Mouse (Mus musculus) hindbrain, embryonic 14.5 days (tissue): ENCODE measurements around the gene Arpc2. TPM values are rescaled to one million over a fixed set of nuclear protein-coding genes. Genes with fewer than 3 reads are reported as not detected.

Experiments
- ATAC-seq: fragments of 200-750 bp; cut with Nextera tagmentation; 2 replicates; pipeline ENCODE4 v1.8.0; 2017; ENCODE audit warnings: moderate number of reproducible peaks, mild to moderate bottlenecking, moderate TSS enrichment, moderate library complexity; ENCODE audit not compliant: low FRiP score
- DNase-seq: peaks from one replicate; pipeline ENCODE4 v3.0.0-alpha.2; 2015; ENCODE audit warnings: low spot score
- H3K27ac ChIP-seq: fragments of 300-500 bp; sonication (generic); 2 replicates; pipeline ENCODE4 v1.5.1; 2014; ENCODE audit warnings: mild to moderate bottlenecking, moderate library complexity
- H3K27me3 ChIP-seq: fragments of 300-500 bp; sonication (generic); 2 replicates; pipeline ENCODE4 v1.6.1; 2014; ENCODE audit warnings: mild to moderate bottlenecking, low read length, mixed read lengths; ENCODE audit not compliant: control insufficient read depth, insufficient read depth
- H3K36me3 ChIP-seq: fragments of 300-500 bp; sonication (generic); replicated peaks from 2 replicates; pipeline ENCODE4 v1.6.1; 2014; ENCODE audit not compliant: control insufficient read depth, insufficient read depth
- H3K4me1 ChIP-seq: fragments of 300-500 bp; sonication (generic); replicated peaks from 2 replicates; pipeline ENCODE4 v1.6.1; 2014; ENCODE audit warnings: antibody characterized with exemption, low read length, mixed read lengths; ENCODE audit not compliant: control insufficient read depth, insufficient read depth
- H3K4me2 ChIP-seq: fragments of 300-500 bp; sonication (generic); replicated peaks from 2 replicates; pipeline ENCODE4 v1.6.1; 2014; ENCODE audit warnings: mild to moderate bottlenecking, moderate library complexity
- H3K4me3 ChIP-seq: fragments of 300-500 bp; sonication (generic); replicated peaks from 2 replicates; pipeline ENCODE4 v1.5.1; 2014; ENCODE audit warnings: mild to moderate bottlenecking, low read length
- H3K9ac ChIP-seq: fragments of 300-500 bp; sonication (generic); 2 replicates; pipeline ENCODE4 v1.6.1; 2014
- H3K9me3 ChIP-seq: fragments of 300-500 bp; sonication (generic); 2 replicates; pipeline ENCODE4 v1.6.1; 2016; ENCODE audit warnings: low read length; ENCODE audit not compliant: control insufficient read depth
- WGBS: fragments of 180-500 bp; shearing (Covaris S2); extraction: QIAGEN DNeasy Blood & Tissue Kit; methylation state at CpG from one replicate; pipeline ENCODE4 v1.1.7; 2014; 5-methylcytosine and 5-hydroxymethylcytosine counted together
- polyA plus RNA-seq: library from polyadenylated mRNA; unstranded; fragments of >200 nt; fragmentation: Nextera tagmentation; extraction: Ambion mirVana; gene quantifications from 2 replicates; pipeline ENCODE4 v1.2.1, GENCODE M21; 2014

Arpc2 gene
- polyA plus RNA-seq, 1 experiment from 2014 or later: 324 TPM

DNA sequence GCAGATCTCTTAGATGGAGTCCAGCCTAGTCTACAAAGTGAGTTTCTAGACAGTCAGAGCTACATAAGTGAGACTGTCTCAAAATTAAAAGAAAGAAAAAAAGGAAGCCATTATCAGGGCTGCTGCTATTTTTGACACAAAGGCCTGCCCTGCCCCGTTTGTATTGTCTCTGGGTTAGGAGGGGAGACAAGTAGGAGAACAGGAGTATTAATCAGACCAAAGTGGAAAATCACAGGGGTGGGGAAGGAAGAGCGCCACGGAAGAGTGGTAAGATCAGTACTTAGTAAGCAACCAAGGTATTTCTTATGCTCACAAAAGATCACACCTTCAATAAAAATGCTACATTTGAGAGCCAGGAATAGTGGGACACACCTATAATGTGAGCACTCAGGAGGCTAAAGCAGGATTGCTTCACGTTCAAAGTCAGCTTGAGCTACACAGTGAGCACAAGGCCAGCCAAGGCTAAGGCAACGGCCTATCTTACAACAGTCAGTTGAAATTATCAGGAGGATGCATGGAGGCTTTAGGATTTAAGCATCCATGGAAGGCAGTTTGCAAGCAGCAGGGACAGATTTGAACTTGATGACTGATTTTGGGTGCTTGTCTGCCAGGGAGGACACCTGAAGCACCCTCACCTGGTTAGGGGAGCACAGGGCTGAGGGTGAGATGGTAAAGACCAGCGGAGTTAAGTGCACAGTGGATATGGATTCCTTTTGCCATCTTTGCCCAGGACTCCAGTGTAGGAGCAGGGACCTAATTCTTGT lies 64.6 kb downstream of the Arpc2 start:
- Histone ChIP-seq H3K27me3 (peaks cover 18% of the 10 kb centered on the region), H3K27ac (no peak overlapping the region), H3K9me3 (no peaks in the 10 kb centered on the region), H3K9ac (no peak overlapping the region), H3K36me3 (no peaks in the 10 kb centered on the region), H3K4me2 (no peak overlapping the region), H3K4me1 (peaks cover 19% of the 10 kb centered on the region), H3K4me3 (no peak overlapping the region)
- no peak for DNase-seq
- WGBS: 90% methylated on average over 6 of the region's 6 CpGs
- ATAC-seq: no peak

DNA sequence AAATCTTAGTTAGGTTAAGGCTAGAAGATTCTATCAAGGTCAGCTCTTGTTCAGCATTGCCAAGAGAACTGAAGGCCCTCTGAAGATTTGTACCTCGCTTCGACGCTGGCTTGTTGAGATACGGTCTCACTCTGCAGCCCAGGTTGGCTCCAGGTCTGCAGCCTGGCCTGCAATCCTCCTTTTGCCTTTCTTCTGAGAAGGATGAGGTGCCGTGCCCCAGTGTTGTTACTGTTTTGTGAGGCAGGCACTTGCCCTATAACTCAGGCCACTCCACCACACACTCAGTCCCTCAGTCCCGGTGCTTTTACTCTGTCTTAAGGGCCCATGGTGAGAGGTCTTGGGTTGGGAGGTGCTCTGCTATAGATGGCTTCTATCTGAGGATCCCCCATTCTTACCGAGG lies 66.3 kb downstream of the Arpc2 start:
- H3K27me3 ChIP-seq: peaks cover 18% of the 10 kb centered on the region
- ATAC-seq (no peak), DNase-seq (no peak)
- H3K4me2 ChIP-seq: no peak overlapping the region
- no peak overlapping the region for H3K4me3 ChIP-seq
- H3K27ac ChIP-seq: no peak overlapping the region
- peaks cover 13% of the 10 kb centered on the region; the same call in 1 of the 2 replicates for H3K4me1 ChIP-seq
- 91% methylated on average over 7 of the region's 7 CpGs for WGBS
- no peaks in the 10 kb centered on the region for H3K9me3 ChIP-seq
- H3K9ac ChIP-seq: no peak overlapping the region
- H3K36me3 ChIP-seq: no peaks in the 10 kb centered on the region

DNA sequence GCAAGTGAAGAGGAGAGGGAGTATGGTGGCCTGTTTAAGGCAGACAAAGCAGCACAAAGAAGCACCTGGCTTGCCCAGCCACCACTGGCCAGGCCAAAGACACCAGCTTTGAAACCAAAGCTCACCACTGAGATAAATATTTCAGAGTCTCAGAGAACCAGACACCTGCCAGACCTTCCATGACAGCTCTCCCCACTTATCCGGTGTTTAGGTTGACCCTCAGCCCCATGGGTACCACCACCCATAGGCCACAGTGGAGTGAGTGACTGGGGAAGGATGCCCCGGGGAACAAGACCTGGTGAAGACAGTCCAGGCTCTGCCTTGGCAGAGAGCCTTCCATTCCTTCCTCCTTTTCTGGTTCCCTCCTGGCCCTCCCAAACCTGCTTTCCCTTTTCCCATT lies 67.0 kb downstream of the Arpc2 start:
- Histone ChIP-seq H3K36me3 (no peaks in the 10 kb centered on the region; the same call in 1 of the 2 replicates), H3K4me2 (peak overlapping the region; percentile 59; the same call in 1 of the 2 replicates), H3K4me3 (no peak overlapping the region), H3K4me1 (peaks cover 13% of the 10 kb centered on the region; the same call in 1 of the 2 replicates), H3K27ac (no peak overlapping the region), H3K9me3 (no peaks in the 10 kb centered on the region), H3K27me3 (peaks cover 18% of the 10 kb centered on the region), H3K9ac (no peak overlapping the region)
- WGBS: 82% methylated on average over 2 of the region's 2 CpGs
- ATAC-seq (no peak), DNase-seq (no peak)

DNA sequence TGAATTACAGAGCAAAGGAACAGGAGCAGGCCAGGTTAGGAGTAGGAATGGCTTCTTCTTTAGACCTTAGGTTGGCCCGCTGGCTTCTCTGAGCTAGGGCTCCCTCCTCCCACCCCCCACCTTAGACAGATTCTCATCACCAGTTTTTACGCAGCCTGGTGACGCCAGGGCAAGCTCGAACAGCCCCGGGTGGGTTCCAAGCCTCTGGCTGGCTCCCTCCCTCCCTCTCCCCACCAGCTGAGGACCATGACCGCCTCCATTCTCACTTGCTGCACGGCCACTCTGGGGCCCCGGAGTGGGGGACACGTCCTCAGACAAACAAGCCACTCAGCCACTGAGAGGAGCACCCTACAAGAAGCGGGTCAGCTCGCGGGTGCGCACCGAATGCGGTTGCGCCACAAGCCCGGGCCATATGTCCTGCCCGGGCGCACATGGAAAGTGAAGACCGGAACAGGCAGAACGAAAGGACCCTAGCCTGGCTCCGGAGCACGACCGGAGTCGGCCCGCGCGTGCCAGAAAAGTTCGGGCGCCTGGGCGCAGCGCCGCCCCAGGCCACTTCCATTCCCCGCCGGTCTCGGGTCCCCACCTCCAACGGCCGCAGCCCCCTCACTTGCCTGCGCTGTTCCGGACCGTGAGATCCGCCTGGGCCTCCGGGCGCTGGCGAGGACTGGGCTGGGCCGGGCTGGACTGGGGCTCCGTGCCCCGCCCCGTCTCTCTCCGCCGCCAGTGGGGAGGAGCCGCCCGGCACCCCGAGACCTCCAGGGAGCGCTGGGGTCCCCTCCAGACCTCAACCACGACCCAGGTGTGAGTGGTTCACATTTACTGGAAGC lies 67.8 kb downstream of the Arpc2 start:
- Histone ChIP-seq H3K27ac (peak overlapping the region; percentile 38; the same call in 1 of the 2 replicates), H3K9me3 (no peaks in the 10 kb centered on the region), H3K9ac (peak overlapping the region; percentile 56), H3K4me3 (peak overlapping the region; percentile 36), H3K27me3 (peaks cover 18% of the 10 kb centered on the region), H3K4me1 (peaks cover 13% of the 10 kb centered on the region; the same call in 1 of the 2 replicates), H3K4me2 (peak overlapping the region; percentile 59), H3K36me3 (no peaks in the 10 kb centered on the region; the same call in 1 of the 2 replicates)
- ATAC-seq (peak; percentile 75), DNase-seq (peak; percentile 41)
- 1% methylated on average over 53 of the region's 56 CpGs for WGBS

DNA sequence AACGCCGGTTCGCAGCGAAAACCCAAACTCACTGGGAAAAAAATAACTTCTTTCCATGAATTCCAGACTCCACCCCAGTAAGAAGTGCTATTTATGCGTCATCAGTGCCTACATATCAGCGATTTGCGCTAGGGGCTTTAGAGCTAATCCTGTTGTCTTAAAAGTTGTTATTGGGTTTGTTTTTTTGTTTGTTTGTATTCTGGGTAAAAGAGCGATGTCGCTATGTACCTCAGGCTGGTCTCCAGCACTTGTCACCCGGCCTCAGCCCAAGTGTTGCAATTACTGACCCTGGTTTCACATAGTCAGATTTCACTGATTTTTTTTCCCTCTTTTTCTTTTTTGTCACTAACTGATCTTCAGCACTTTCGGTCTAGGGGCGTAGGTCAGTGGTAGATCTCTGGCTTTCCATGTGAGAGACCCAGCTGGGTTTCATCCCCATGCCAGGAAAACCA lies 68.5 kb downstream of the Arpc2 start:
- Histone ChIP-seq H3K27me3 (peaks cover 18% of the 10 kb centered on the region), H3K4me2 (peak overlapping the region; percentile 59), H3K9ac (peak overlapping the region; percentile 56), H3K9me3 (no peaks in the 10 kb centered on the region), H3K4me3 (peak overlapping the region; percentile 36), H3K36me3 (no peaks in the 10 kb centered on the region; the same call in 1 of the 2 replicates), H3K27ac (peak overlapping the region; percentile 38; the same call in 1 of the 2 replicates), H3K4me1 (peaks cover 13% of the 10 kb centered on the region; the same call in 1 of the 2 replicates)
- WGBS: 10% methylated on average over 12 of the region's 12 CpGs
- DNase-seq (no peak), ATAC-seq (no peak)

DNA sequence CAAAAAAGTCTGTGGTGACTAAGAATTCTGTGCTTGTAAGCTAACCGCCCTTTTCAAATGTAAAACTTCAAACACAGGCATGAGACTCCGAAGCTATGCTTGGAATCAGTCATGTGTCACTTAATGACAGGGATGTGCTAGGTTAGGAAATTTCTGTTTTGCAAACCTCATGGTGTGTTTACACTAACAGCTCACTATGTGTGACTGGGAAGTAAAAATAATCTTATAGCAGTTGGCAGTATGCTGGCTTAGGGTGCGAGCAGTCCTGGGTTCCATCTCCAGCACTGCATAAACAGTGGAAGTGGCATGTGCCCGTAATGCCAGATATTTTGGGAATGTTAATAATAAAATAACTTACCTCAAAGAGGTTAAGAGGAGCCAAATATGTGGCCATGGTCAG lies 69.1 kb downstream of the Arpc2 start:
- 76% methylated on average over 4 of the region's 4 CpGs for WGBS
- peaks cover 13% of the 10 kb centered on the region; the same call in 1 of the 2 replicates for H3K4me1 ChIP-seq
- no peaks in the 10 kb centered on the region for H3K9me3 ChIP-seq
- H3K27ac ChIP-seq: no peak overlapping the region
- no peak overlapping the region for H3K4me2 ChIP-seq
- ATAC-seq (no peak), DNase-seq (no peak)
- H3K27me3 ChIP-seq: peaks cover 18% of the 10 kb centered on the region
- no peak overlapping the region for H3K9ac ChIP-seq
- H3K36me3 ChIP-seq: no peaks in the 10 kb centered on the region; the same call in 1 of the 2 replicates
- H3K4me3 ChIP-seq: no peak overlapping the region

DNA sequence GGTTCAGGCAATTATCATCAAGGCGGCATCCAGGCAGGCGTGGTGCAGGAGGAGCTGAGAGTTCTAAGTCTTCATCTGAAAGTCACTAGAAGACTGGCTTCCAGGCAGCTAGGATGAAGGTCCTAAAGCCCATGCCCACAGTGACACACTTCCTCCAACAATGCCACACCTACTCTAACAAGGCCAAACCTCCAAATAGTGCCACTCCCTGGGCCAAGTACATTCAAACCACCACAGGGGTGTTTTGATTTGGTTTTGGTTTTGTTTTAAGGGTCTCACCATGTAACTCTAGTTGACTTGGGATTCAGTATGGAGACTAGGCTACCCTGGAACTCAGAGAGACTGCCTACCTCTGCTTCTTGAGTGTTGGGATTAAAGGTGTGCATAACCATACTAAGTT lies 69.6 kb downstream of the Arpc2 start, which contains the start of gene Tmbim1:
TSS of gene Tmbim1 (minus strand) at position 101 of the 400 bp plus-strand sequence.
- Histone ChIP-seq H3K27me3 (peaks cover 18% of the 10 kb centered on the region), H3K4me3 (peak within 1 kb of the TSS; percentile 36; the same call in 1 of the 2 replicates), H3K9me3 (no peaks in the 10 kb centered on the region), H3K4me1 (peaks cover 13% of the 10 kb centered on the region; the same call in 1 of the 2 replicates), H3K4me2 (peak within 1 kb of the TSS; percentile 59), H3K36me3 (no peaks in the 10 kb centered on the region; the same call in 1 of the 2 replicates), H3K27ac (no peak within 1 kb of the TSS), H3K9ac (0 out of 2 replicates have a peak within 1 kb of the TSS, but pooled peaks have one; percentile 56)
- WGBS: 96% methylated on average over 2 of the region's 2 CpGs
- DNase-seq: no peak
- ATAC-seq: no peak

DNA sequence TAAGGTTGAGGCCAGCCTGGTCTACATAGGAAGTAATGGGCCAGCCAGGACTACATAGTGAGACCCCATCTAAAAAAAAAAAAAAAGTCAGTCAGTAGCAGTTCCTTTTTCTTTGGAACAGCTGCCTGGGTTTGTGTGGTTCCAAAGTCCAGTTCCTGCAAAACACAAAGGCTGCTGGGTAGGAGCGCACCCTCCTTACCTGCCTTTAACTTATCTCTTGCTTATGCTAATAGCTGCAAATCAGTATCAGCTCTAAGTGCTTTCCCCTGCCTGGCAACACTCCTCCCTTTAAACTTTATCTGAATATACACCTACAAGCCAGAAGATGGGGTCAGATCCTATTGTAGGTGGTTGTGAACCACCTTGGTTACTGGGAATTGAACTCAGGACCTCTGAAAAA lies 71.3 kb downstream of the Arpc2 start:
- DNase-seq (no peak), ATAC-seq (no peak)
- H3K36me3 ChIP-seq: no peaks in the 10 kb centered on the region; the same call in 1 of the 2 replicates
- no peaks in the 10 kb centered on the region for H3K9me3 ChIP-seq
- H3K4me1 ChIP-seq: peaks cover 13% of the 10 kb centered on the region; the same call in 1 of the 2 replicates
- H3K9ac ChIP-seq: no peak overlapping the region
- H3K4me3 ChIP-seq: no peak overlapping the region
- WGBS: 96% methylated on average over 1 of the region's 1 CpGs
- H3K27me3 ChIP-seq: peaks cover 18% of the 10 kb centered on the region
- no peak overlapping the region for H3K4me2 ChIP-seq
- no peak overlapping the region for H3K27ac ChIP-seq
